Mouse (Mus musculus) left cerebral cortex, adult 11 months (tissue): ENCODE data around the gene Asxl2.

Experiments
- DNase-seq: peaks from one replicate; pipeline ENCODE4 v3.0.0; 2022; ENCODE audit warnings: low spot score

Asxl2 gene

GRCm38 (mm10) chr12:3546781-3547180 is 120.1 kb downstream of the Asxl2 start:
- no peak for DNase-seq

GRCm38 (mm10) chr12:3547506-3547905 is 120.8 kb downstream of the Asxl2 start:
- no peak for DNase-seq

- no peak for DNase-seq
Observed at GRCm38 (mm10) chr12:3547911-3548310, 121.3 kb downstream of the Asxl2 start.

- peak; percentile 50 for DNase-seq
Observed at GRCm38 (mm10) chr12:3548582-3549211, 122.0 kb downstream of the Asxl2 start.

- no peak for DNase-seq
Observed at GRCm38 (mm10) chr12:3550280-3550679, 123.6 kb downstream of the Asxl2 start.
